Mouse (Mus musculus): ENCODE data around the gene Ccs. TPM values are rescaled to one million over a fixed set of nuclear protein-coding genes. Genes with fewer than 3 reads are reported as not detected.
A peak's percentile ranks its signal among the peaks of the same experiment; 100 is the strongest.
"Not testable (repeated sequence)": the region's sequence is repeated elsewhere in the genome, so short reads cannot be mapped to it uniquely, and the experiment has no call there.

The Ccs gene
- 10 to 100 TPM; 32.0 to 32.8 TPM for total RNA-seq (2021)

DNA sequence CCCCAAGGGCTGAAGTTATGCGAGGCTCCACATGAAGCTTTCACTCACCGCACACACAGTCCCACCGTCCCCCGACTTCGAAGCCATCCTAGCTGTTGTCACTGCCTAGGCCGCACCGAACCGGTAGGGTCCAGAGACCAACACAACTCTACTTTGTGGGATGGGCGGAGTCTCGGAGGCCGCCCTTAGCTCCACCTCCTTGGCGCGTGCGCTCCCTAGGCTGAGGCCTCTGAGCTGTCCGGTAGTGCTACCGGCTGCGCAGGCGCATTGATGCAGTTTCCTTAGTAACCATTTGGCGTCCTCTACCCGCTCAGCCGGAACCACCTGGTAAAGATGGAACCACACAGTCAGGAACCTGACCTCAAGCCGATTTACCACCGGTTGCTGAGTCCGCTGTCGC is at the start of gene Ccs, which contains the start of gene Ccdc87:
Ccs (minus strand) TSS at position 184 of the 400 bp plus-strand sequence.
Ccdc87 (plus strand) TSS at position 218 of the 400 bp plus-strand sequence.
- intact Hi-C loops (cut with DNase I) = no loop called here
- peak; percentile 97 to 98 for DNase-seq (ENCODE audit: low spot score in 2 of 2)

DNA sequence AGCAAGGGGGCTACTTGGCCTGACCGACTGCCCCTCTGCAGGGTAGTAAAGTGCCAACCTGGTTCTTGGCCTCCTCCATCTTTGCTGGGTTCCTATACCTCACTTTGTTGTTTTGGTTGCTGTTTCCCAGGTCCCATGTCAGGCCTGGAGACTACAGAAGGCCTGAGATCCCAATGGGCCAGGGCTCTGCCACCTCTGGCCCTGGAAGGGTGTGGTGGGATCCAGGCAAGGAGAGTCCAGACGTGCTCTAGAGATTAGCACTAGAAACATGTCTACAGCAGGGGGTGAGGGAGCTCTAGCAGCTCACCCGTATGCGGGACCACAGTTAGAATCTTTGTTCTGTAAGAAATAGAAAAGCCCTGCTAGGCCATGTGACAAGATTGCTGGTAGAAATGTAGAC is 44.8 kb upstream of the Ccs start:
- DNase-seq (ENCODE audit: low spot score in 2 of 2) = no peak

DNA sequence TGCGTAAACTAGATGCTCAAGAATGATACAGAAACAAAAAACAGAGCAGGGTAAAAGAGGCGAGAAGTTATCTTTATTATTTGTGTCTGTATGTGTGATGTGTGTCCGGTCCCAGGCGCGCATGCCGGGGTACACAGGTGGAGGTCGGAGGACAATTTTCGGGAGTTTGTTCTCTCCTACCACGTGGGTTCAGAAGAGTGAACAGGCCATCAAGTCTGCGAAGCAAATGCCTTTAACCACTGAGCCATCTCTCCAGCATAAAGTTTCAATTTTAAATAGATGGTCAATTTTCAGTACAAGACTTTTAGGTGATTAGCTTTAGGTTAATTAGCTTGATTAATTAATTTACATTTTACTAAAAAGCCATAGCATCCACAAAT is 40.2 kb upstream of the Ccs start:
- intact Hi-C loops (cut with DNase I) = no loop called here
- DNase-seq (ENCODE audit: low spot score in 2 of 2) = no peak

More for the DNA sequence above, 44.8 kb upstream of the Ccs start:
- intact Hi-C loops (cut with DNase I) = no loop called here

DNA sequence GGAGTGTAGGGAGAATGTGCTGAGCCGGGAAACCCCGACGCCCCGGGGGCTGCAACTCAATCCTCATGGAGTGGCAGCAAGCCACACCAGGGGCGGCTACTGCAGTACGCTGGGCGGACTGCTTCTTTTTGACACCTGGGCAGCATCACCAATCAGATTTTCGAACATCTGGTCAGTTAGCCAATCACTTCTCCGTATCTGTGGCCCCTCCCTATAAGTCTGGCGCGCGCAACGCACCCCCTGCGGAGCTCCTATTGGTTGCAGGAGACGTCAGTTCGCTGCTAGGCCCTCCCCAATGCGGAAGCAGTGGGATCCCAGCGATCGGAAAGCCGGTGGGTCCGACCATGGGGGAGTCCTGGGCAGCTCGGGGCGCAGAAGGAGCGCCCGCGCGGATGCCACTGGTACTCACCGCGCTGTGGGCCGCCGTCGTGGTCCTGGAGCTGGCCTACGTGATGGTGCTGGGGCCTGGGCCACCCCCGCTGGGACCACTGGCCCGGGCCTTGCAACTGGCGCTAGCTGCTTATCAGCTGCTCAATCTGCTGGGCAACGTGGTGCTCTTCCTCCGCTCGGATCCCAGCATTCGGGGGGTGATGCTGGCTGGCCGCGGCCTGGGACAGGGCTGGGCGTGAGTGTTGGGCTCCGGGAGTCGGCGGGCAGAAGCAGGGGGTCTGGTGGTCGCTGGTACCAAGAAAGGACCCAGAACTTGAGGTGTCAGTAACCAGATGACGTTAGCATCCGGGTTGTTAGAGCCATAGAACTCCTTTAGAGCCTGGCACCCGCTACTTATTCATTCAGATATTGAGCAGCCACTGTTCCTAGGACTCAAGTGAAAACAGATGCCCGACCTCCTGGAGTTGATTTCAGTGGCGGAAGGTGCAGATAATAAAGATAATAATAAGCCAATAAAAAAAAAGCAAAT is 39.5 kb upstream of the Ccs start, which contains the start of gene Zdhhc24:
Zdhhc24 (plus strand) TSS at position 264 of the 919 bp plus-strand sequence.
- peak; percentile 94 to 98 for DNase-seq (ENCODE audit: low spot score in 2 of 2)
- intact Hi-C loops (cut with DNase I) = no loop called here

DNA sequence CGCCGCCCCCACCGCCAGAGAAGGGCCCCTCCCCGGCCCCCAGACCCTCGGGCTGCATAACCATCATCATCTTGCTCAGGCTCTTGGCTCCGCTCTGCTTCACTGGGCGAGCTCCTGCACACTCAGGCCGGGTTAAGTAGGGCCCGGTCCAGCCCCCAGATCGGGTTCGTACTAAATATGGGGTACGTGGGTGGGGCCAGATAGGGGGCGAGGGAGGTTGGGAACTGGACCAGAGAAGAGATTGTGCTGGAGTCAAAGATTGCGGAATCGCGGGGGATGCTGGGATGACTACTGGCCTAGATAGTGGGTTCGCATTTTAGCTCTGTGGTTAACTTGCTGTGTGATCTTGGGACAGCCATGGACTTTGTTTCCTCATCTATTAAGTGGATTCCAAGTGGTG is 38.7 kb upstream of the Ccs start, which contains the start of gene Actn3:
Actn3 (minus strand) TSS at position 125 of the 400 bp plus-strand sequence.
- intact Hi-C loops (cut with DNase I) = no loop called here
- DNase-seq (ENCODE audit: low spot score in 2 of 2) = no peak

DNA sequence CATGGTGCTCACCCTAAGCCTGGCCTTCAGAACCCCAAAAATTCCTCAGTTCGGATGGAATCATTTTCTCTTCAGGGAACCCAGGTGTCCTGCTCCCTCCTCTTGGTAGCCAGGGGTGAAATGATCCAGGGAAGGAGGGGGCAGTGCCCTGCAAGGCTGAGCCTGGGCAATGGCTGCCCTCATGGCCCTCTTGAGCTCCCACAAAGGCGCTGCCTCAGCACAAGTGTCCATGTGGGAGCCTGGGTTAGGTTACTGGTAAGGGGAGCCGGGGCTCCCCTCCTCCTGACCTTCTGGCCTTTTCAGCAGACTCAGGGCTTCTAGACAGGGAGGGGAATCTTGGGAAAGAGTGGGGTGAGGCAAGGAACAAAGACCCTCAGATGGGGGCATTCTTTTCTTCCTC is 37.6 kb upstream of the Ccs start:
- no peak for DNase-seq (ENCODE audit: low spot score in 2 of 2)
- intact Hi-C loops (cut with DNase I) = no loop called here

DNA sequence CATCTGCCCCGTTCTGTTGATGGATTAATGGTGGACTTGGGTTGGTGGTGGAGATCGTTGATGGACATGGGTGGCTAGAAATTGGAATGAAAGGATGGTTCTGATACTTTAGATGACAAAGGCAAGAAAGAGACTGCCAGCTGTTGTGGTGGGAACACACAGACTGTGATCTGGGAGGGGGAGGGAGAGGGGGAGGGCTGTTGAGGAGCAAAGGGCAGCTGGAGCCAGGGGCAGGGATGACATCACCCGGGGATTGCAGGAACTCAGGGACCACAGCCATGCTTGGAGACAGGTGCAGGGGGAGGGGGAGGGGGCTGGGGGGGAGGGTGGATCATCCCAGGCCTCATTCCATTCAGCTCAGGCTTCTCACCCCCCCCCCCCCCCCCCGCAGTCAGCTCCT is 37.1 kb upstream of the Ccs start:
- DNase-seq (ENCODE audit: low spot score in 2 of 2) = no peak
- intact Hi-C loops (cut with DNase I) = no loop called here

DNA sequence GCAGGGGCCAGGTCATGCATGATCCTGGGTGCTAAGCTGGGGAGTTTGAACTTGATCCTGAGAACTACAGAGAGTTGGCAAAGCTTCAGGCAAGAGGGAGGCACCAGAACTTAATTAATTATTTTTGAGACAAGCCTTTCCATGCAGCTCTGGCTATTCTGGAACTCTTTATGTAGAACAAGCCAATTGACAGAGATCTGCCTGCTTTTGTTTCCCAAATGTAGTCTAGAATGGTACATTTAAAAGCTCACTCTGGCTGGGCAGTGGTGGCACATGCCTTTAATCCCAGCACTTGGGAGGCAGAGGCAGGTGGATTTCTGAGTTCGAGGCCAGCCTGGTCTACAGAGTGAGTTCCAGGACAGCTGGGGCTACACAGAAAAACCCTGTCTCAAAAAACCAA is 35.5 kb upstream of the Ccs start:
- DNase-seq (ENCODE audit: low spot score in 2 of 2); intact Hi-C loops (cut with DNase I): not testable (repeated sequence)

DNA sequence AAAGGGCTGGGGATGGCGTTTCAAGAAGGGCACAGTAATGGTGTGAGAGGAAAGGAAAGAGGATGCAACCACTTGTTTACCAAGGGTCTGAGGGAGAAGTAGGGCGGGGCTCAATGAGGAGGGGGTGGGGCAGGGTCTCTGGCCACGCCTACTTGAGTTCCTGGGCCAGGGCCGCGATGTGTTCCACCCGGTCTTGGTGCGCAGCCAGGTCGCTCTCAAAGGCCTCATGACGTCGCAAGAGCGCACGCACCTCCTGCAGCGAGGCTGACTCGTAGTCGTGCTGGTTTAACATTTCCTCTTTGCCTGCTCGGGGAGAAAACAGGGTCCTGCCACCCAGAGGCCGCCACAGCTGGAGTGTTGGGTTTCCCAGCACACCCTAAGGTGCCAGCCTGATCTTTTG is 26.0 kb upstream of the Ccs start:
- intact Hi-C loops (cut with DNase I) = no loop called here
- no peak for DNase-seq (ENCODE audit: low spot score in 2 of 2)

DNA sequence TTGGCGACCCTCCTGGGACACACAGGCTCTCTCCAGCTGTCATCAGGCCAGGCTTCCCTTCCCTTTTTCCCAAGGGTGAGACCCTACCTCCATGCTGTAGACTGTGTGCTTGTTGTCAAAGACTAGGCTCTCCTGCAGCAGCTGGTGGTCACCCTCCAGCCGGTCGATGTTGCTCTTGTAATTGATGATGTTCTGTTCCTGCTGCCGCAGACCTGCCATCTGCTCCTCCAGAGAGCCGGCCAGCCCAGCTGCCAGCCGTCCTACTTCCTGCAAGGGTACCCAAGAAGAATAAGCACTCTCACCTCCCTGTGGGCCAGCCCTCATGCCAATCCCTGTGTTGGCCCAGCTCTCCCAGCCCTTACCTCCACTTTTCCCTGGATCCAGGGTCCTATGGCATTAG is 23.9 kb upstream of the Ccs start:
- intact Hi-C loops (cut with DNase I) = no loop called here
- DNase-seq (ENCODE audit: low spot score in 2 of 2) = no peak

DNA sequence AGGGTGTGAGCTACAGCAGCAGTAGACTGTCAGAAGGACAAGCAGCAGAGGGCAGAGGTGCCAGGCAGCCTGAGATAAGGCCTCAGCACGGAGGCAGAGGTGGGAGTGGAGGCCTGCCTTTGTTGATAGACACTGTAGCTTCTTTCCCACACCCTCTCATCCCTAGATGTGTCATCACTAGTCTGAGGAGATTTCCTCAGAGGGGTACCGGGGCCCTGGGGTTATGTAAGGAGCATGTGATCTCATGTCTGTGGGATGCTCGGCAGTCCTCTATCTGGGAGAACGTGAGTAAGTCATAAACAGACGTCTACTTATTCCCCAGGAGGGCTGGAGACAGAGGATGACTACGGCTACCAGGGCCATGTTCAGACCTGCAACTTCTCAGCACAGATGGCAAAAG is 19.9 kb upstream of the Ccs start:
- peak in 1 of 2 experiments; percentile 60 for DNase-seq (ENCODE audit: low spot score in 2 of 2)
- intact Hi-C loops (cut with DNase I) = no loop called here

DNA sequence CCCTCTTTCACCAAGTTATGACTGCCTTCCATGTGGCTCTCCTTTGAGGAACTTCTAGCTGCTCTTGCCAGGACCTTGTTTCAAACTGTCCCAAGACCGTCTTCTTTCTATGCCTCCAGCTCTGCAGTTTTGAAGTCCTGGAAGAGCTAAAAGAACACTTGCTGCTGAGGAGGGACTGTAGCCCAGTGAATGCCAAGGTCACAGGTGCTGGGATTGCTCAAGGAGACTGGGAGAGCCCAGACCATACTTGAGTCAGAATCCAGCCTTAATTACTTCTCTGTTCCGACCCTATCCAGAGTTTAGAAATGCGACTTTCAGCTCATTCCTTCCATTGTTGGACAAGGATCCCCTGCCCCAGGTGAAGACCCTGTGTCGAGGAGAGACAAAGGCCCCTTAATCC is 16.8 kb upstream of the Ccs start:
- intact Hi-C loops (cut with DNase I) = no loop called here
- DNase-seq (ENCODE audit: low spot score in 2 of 2) = no peak

DNA sequence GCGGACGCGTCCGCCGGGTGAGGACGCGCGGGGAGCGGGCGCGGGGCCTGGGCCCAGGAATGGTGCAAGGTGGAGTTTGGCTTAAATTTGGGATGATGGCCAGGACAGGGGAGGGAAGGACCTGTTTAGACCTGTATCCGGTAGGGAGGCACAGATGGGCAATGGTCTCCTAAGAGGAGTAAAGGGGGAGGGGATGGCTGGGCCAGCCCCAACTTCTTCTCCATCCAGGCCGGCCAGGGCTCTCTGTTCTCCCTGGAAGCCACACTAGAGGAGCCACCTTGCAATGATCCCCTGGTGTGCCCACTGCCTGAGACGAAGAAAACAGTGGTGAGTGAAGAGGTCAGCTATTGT is 16.3 kb upstream of the Ccs start:
- intact Hi-C loops (cut with DNase I) = no loop called here
- no peak for DNase-seq (ENCODE audit: low spot score in 2 of 2)

DNA sequence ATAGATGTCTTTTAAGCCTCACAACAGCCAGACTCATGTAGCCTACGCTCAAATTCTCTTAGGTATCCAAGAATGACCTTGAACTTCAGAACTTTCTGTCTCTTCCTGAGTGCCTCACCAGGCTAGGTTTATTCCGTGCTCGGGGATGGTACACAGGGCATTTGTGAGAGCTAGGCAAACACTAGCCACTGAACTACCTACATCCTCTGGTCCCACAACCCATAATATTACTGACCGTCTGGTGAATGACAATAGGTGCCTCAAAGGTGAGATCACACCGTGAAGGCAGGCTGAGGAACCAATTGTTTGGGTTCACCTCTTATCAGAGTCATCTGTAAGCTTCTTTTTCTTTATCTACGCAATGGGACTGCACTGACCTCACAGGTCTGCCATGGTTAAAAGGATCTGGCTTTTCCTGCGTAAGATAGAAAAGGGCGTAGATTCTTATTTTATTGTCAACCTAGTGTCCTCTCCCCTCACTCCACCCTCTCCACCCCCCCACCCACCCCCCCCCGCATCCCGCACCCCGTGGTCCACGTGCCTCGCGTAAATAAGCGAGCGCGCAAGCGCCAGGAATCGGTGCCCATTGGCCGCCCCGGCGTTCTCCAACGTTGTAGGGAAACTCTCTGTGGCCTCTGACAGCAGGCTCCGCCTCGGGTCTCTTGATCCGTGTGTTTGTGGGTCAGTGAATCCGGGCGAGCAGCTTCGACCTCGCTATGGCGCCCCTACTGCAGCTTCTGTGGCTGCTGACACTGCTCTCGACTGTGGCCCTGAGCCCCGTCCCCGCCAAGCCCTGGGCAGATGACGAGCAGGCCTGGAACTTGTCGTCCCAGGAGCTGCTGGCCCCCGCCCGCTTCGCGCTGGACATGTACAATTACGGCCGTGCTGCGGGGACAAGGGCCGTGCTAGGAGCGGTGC is 15.7 kb upstream of the Ccs start, which contains the start of gene Ctsf:
Ctsf (plus strand) TSS at position 579 of the 918 bp plus-strand sequence.
- intact Hi-C loops (cut with DNase I) = no loop called here
- DNase-seq (ENCODE audit: low spot score in 2 of 2) = peak; percentile 88 to 95

DNA sequence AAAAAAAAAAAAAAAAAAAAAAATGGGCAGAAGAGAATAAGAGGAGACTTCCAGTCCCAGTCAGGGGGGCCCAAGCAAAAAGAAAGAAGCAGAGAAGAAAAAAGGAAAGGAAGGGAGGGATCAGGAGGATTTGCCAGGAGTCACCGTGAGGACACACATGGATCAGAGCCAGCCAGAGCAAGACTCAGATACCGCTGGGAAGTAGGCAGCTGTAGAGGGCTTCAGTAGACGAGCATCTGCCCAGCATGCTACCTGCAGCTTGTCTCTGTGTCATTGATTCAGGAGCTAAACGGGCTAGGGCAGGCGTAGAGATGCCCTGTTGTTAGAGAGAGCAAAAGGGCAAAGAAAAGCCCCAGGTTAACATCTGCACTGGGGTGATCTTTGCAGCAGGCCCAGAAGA is 11.1 kb upstream of the Ccs start:
- intact Hi-C loops (cut with DNase I) = no loop called here
- DNase-seq (ENCODE audit: low spot score in 2 of 2) = no peak

DNA sequence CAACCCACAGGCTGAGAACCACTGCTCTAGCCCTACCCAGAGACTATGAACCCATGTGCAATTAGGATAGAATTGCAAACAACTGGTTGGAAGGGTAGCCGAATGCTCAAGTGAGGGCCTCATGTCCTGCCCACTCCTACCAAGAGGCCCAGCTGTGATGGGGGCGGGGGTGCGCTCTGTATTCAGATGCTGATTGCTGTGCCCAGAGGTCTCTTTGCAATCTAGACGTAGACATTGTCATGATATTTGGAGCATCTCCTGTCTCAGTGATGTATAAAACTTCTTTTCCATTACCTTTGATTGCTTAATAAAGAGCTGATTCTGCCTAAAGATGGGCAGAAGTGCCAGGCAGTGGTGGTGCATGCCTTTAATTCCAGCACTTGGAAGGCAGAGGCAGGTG is 10.7 kb upstream of the Ccs start:
- intact Hi-C loops (cut with DNase I) = loop anchor here (2.0 kb wide), 1 partner anchor 93 kb away; the partner anchor contains the start of gene Rbm4b
- DNase-seq (ENCODE audit: low spot score in 2 of 2) = no peak

DNA sequence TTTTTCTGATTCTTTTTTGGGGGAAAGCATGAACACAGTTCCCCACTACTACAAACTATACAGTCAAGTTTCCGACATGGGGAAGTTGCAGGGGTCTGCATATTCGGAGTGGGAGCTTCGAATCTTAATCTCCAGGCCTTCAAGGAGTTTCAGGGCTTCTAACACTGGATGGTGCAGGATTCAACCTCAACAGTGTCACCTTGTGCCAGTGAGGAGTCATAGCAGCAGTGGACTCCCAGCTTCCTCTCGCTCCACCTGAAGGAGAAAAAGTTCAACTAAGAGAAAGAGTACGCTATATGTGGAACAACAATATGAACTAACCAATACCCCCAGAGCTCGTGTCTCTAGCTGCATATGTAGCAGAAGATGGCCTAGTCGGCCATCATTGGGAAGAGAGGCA is 8.4 kb upstream of the Ccs start:
- DNase-seq (ENCODE audit: low spot score in 2 of 2) = peak in 1 of 2 experiments; percentile 28
- intact Hi-C loops (cut with DNase I) = no loop called here

DNA sequence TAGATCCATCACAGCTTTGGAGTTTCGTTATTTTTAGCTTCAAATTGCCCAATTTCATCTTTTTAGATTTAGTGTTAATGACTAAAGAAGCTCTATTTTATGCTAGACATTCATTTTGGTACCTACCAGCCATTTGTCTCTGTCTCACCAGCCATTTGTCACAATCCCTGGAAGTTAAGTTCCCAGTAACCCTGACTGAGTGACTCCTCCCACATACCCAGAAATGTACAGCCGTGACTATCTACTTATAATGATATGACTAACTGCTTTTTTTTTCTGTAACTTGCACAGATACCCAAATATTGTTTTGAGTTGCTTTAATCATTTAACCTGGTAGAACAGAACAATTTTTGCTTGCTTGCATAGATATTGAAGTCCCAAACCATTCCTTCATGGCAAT is 6.7 kb upstream of the Ccs start:
- no peak for DNase-seq (ENCODE audit: low spot score in 2 of 2)
- intact Hi-C loops (cut with DNase I) = no loop called here

DNA sequence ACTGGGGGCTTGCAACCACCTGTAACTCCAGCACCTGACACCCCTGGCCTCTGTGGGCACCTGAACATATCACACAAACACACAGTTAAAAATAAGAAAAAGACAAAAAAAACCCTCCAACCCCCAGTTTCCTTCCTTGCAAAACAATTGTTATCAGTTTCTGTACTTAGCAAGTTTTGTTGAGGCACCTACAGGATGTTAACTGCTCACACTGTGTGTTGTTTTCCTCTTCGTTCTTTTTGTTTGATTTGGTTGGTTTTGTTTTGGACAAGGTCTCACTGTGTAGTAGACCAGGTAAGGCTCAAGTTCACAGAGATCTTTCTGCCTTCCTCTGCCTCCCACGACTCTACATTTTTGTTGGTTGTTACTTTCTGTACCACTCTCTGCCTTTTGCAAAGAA is 3.5 kb upstream of the Ccs start:
- no peak for DNase-seq (ENCODE audit: low spot score in 2 of 2)
- intact Hi-C loops (cut with DNase I) = no loop called here

DNA sequence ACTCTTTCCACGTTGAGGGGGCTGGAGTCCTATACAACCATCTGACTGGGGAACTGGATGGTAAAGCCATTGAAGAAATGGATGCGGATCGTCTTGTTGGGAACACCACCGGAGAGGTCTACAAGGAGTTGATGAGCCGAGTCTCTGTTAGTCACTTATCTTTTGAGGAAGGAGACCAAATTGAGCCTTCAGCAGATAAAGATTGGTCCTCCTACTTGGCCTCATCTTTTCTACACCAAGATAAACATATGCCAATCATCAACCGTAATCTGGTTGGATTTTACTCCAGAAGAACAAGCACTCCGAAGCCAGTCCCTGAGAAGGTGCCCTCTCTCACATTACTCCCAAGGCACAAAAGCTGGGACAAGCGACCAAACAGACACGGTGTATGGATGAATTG is 1.7 kb upstream of the Ccs start:
- intact Hi-C loops (cut with DNase I) = no loop called here

More for the DNA sequence above, 1.7 kb upstream of the Ccs start:
- no peak for DNase-seq (ENCODE audit: low spot score in 2 of 2)

Data from left cerebral cortex, postnatal 25 days (tissue).